Mouse (Mus musculus) forebrain, postnatal 0 days (tissue): ENCODE measurements around the gene Il10rb. TPM values are rescaled to one million over a fixed set of nuclear protein-coding genes. Genes with fewer than 3 reads are reported as not detected.
A peak's percentile ranks its signal among the peaks of the same experiment; 100 is the strongest.

ENCODE experiments used
- ATAC-seq: fragments of 200-750 bp; cut with Nextera tagmentation; 2 replicates; pipeline ENCODE4 v1.8.0; 2017; ENCODE audit warnings: mild to moderate bottlenecking, moderate library complexity
- DNase-seq: peaks from one replicate; pipeline ENCODE4 v3.0.0-alpha.2; 2015
- H3K27ac ChIP-seq: fragments of 300-500 bp; sonication (generic); 2 replicates; pipeline ENCODE4 v1.5.1; 2014; ENCODE audit warnings: low read depth, mild to moderate bottlenecking, antibody characterized with exemption, low read length, moderate library complexity, mixed read lengths
- H3K27me3 ChIP-seq: fragments of 300-500 bp; sonication (generic); 2 replicates; pipeline ENCODE4 v1.6.1; 2014; ENCODE audit warnings: mild to moderate bottlenecking, low read length, mixed read lengths; ENCODE audit not compliant: insufficient read depth
- H3K36me3 ChIP-seq: fragments of 300-500 bp; sonication (generic); 2 replicates; pipeline ENCODE4 v1.6.1; 2014; ENCODE audit warnings: mild to moderate bottlenecking, moderate library complexity; ENCODE audit not compliant: insufficient read depth
- H3K4me1 ChIP-seq: fragments of 300-500 bp; sonication (generic); 2 replicates; pipeline ENCODE4 v1.6.1; 2014; ENCODE audit warnings: antibody characterized with exemption; ENCODE audit not compliant: insufficient read depth
- H3K4me2 ChIP-seq: fragments of 300-500 bp; sonication (generic); 2 replicates; pipeline ENCODE4 v1.6.1; 2014; ENCODE audit warnings: low read depth, mild to moderate bottlenecking, moderate library complexity
- H3K4me3 ChIP-seq: fragments of 300-500 bp; sonication (generic); 2 replicates; pipeline ENCODE4 v1.5.1; 2014; ENCODE audit warnings: low read depth, low read length, mixed read lengths
- H3K9ac ChIP-seq: fragments of 300-500 bp; sonication (generic); 2 replicates; pipeline ENCODE4 v1.6.1; 2014; ENCODE audit warnings: mild to moderate bottlenecking
- H3K9me3 ChIP-seq: fragments of 300-500 bp; sonication (generic); 2 replicates; pipeline ENCODE4 v1.6.1; 2016; ENCODE audit warnings: low read length
- CTCF ChIP-seq: sonication (generic); IDR thresholded peaks from 2 replicates; pipeline ENCODE4 v1.5.1; 2016; ENCODE audit warnings: antibody characterized with exemption, control low read depth, low read depth
- WGBS: fragments of 180-500 bp; shearing (Covaris S2); extraction: QIAGEN DNeasy Blood & Tissue Kit; methylation state at CpG from one replicate; pipeline ENCODE4 v1.1.7; 2014; 5-methylcytosine and 5-hydroxymethylcytosine counted together
- polyA plus RNA-seq: library from polyadenylated mRNA; unstranded; fragments of >200 nt; fragmentation: Nextera tagmentation; extraction: Ambion mirVana; gene quantifications from 2 replicates; pipeline ENCODE4 v1.2.1, GENCODE M21; 2015
- total RNA-seq: library from RNA; depleted of rRNA; stranded (reverse); fragments of >200 nt; gene quantifications from 2 replicates; pipeline ENCODE4 v1.2.3, GENCODE M21; 2014

The Il10rb gene
- total and polyA plus RNA-seq, 2 experiments from 2014 or later, result 7.9 to 9.2 TPM

- H3K4me1 ChIP-seq, result no peaks in the 10 kb centered on the region
- no peak overlapping the region for H3K4me2 ChIP-seq
- no peaks in the 10 kb centered on the region for H3K36me3 ChIP-seq
- DNase-seq (no peak), ATAC-seq (no peak)
- H3K27me3 ChIP-seq, result no peaks in the 10 kb centered on the region
- no peak overlapping the region for H3K4me3 ChIP-seq
- no peak for TF ChIP-seq CTCF
- H3K9me3 ChIP-seq, result no peaks in the 10 kb centered on the region
- 93% methylated on average over 3 of the region's 3 CpGs for WGBS
- no peak overlapping the region for H3K9ac ChIP-seq
- H3K27ac ChIP-seq, result no peak overlapping the region
These were observed 53.4 kb downstream of the Il10rb start for GRCm38 (mm10) chr16:91459396-91459795.

- WGBS, result 75% methylated on average over 11 of the region's 11 CpGs
- DNase-seq (no peak), ATAC-seq (no peak)
- H3K4me2 ChIP-seq, result no peak overlapping the region
- no peaks in the 10 kb centered on the region for H3K36me3 ChIP-seq
- no peaks in the 10 kb centered on the region for H3K27me3 ChIP-seq
- H3K9ac ChIP-seq, result no peak overlapping the region
- H3K9me3 ChIP-seq, result no peaks in the 10 kb centered on the region
- no peaks in the 10 kb centered on the region for H3K4me1 ChIP-seq
- H3K4me3 ChIP-seq, result no peak overlapping the region
- H3K27ac ChIP-seq, result no peak overlapping the region
- TF ChIP-seq CTCF, result peak; percentile 36
These were observed 53.9 kb downstream of the Il10rb start for GRCm38 (mm10) chr16:91459841-91460370.

- ATAC-seq (no peak), DNase-seq (no peak)
- no peak for TF ChIP-seq CTCF
- H3K4me1 ChIP-seq, result no peaks in the 10 kb centered on the region
- no peaks in the 10 kb centered on the region for H3K27me3 ChIP-seq
- no peak overlapping the region for H3K9ac ChIP-seq
- no peak overlapping the region for H3K4me2 ChIP-seq
- no peaks in the 10 kb centered on the region for H3K36me3 ChIP-seq
- no peaks in the 10 kb centered on the region for H3K9me3 ChIP-seq
- H3K4me3 ChIP-seq, result no peak overlapping the region
- 77% methylated on average over 11 of the region's 11 CpGs for WGBS
- no peak overlapping the region for H3K27ac ChIP-seq
These were observed 55.2 kb downstream of the Il10rb start for GRCm38 (mm10) chr16:91461066-91461638.

GRCm38 (mm10) chr16:91461773-91462181, 55.8 kb downstream of the Il10rb start:
- no peak for TF ChIP-seq CTCF
- no peak overlapping the region for H3K4me3 ChIP-seq
- H3K27me3 ChIP-seq, result no peaks in the 10 kb centered on the region
- 59% methylated on average over 9 of the region's 9 CpGs for WGBS
- no peak overlapping the region for H3K27ac ChIP-seq
- no peaks in the 10 kb centered on the region for H3K4me1 ChIP-seq
- no peaks in the 10 kb centered on the region for H3K36me3 ChIP-seq
- DNase-seq (no peak), ATAC-seq (no peak)
- H3K9me3 ChIP-seq, result no peaks in the 10 kb centered on the region
- H3K4me2 ChIP-seq, result no peak overlapping the region
- H3K9ac ChIP-seq, result no peak overlapping the region

- Histone ChIP-seq H3K27me3 (no peaks in the 10 kb centered on the region), H3K36me3 (no peaks in the 10 kb centered on the region), H3K9ac (no peak overlapping the region), H3K4me3 (no peak overlapping the region), H3K4me1 (no peaks in the 10 kb centered on the region), H3K4me2 (no peak overlapping the region), H3K27ac (no peak overlapping the region), H3K9me3 (no peaks in the 10 kb centered on the region)
- TF ChIP-seq CTCF, result no peak
- WGBS, result 82% methylated on average over 3 of the region's 3 CpGs
- ATAC-seq (no peak), DNase-seq (no peak)
These were observed 56.7 kb downstream of the Il10rb start for GRCm38 (mm10) chr16:91462644-91463043.

GRCm38 (mm10) chr16:91463400-91463799, 57.4 kb downstream of the Il10rb start:
- ATAC-seq, result no peak
- WGBS, result 94% methylated on average over 2 of the region's 2 CpGs

GRCm38 (mm10) chr16:91463836-91464400, 58.0 kb downstream of the Il10rb start:
- WGBS, result 82% methylated on average over 4 of the region's 4 CpGs
- Histone ChIP-seq H3K27me3 (no peaks in the 10 kb centered on the region), H3K9me3 (no peaks in the 10 kb centered on the region), H3K4me3 (peak overlapping the region; percentile 59), H3K4me1 (no peaks in the 10 kb centered on the region), H3K4me2 (peak overlapping the region; percentile 96), H3K9ac (peak overlapping the region; percentile 70), H3K36me3 (no peaks in the 10 kb centered on the region), H3K27ac (peak overlapping the region; percentile 81; the same call in 1 of the 2 replicates)
- TF ChIP-seq CTCF, result no peak
- ATAC-seq (no peak), DNase-seq (no peak)

More at GRCm38 (mm10) chr16:91463400-91463799, 57.4 kb downstream of the Il10rb start:
- no peak overlapping the region for H3K4me2 ChIP-seq
- H3K4me3 ChIP-seq, result no peak overlapping the region
- no peaks in the 10 kb centered on the region for H3K4me1 ChIP-seq
- no peak overlapping the region for H3K9ac ChIP-seq
- DNase-seq, result no peak
- H3K27me3 ChIP-seq, result no peaks in the 10 kb centered on the region
- no peaks in the 10 kb centered on the region for H3K36me3 ChIP-seq
- no peak for TF ChIP-seq CTCF
- no peak overlapping the region for H3K27ac ChIP-seq
- H3K9me3 ChIP-seq, result no peaks in the 10 kb centered on the region
